Mouse (Mus musculus) liver, embryonic 13.5 days (tissue): ENCODE measurements at regions not wholly inside any gene's neighbourhood (a gene's known extent, or its start where the extent isn't known, plus 50 kb on each side); places are given as distances from the start of the nearest gene placed in this dataset.

Experiments used
- ATAC-seq: fragments of 200-750 bp; cut with Nextera tagmentation; 2 replicates; pipeline ENCODE4 v1.8.0; 2017; ENCODE audit warnings: low read depth, mild to moderate bottlenecking, moderate number of reproducible peaks, moderate library complexity
- DNase-seq: peaks from one replicate; pipeline ENCODE4 v3.0.0; 2022
- H3K27ac ChIP-seq: fragments of 300-500 bp; sonication (generic); 2 replicates; pipeline ENCODE4 v1.5.1; 2015; ENCODE audit warnings: moderate library complexity, mild to moderate bottlenecking, inconsistent platforms
- H3K27me3 ChIP-seq: fragments of 300-500 bp; sonication (generic); 2 replicates; pipeline ENCODE4 v1.6.1; 2015; ENCODE audit warnings: mild to moderate bottlenecking, inconsistent platforms
- H3K36me3 ChIP-seq: fragments of 300-500 bp; sonication (generic); 2 replicates; pipeline ENCODE4 v1.6.1; 2015; ENCODE audit warnings: mild to moderate bottlenecking, inconsistent platforms
- H3K4me1 ChIP-seq: fragments of 300-500 bp; sonication (generic); replicated peaks from 2 replicates; pipeline ENCODE4 v1.6.1; 2015; ENCODE audit warnings: inconsistent platforms
- H3K4me2 ChIP-seq: fragments of 300-500 bp; sonication (generic); 2 replicates; pipeline ENCODE4 v1.6.1; 2015; ENCODE audit warnings: inconsistent platforms, mild to moderate bottlenecking, moderate library complexity
- H3K4me3 ChIP-seq: fragments of 300-500 bp; sonication (generic); replicated peaks from 2 replicates; pipeline ENCODE4 v1.5.1; 2015; ENCODE audit warnings: mild to moderate bottlenecking, inconsistent platforms
- H3K9ac ChIP-seq: fragments of 300-500 bp; sonication (generic); 2 replicates; pipeline ENCODE4 v1.6.1; 2015; ENCODE audit warnings: mild to moderate bottlenecking, inconsistent platforms
- H3K9me3 ChIP-seq: fragments of 300-500 bp; sonication (generic); replicated peaks from 2 replicates; pipeline ENCODE4 v1.6.1; 2016; ENCODE audit warnings: inconsistent platforms
- WGBS: fragments of 180-500 bp; shearing (Covaris S2); methylation state at CpG from one replicate; pipeline ENCODE4 v1.1.7; 2015; ENCODE audit not compliant: insufficient replicate concordance; 5-methylcytosine and 5-hydroxymethylcytosine counted together

- Histone ChIP-seq H3K36me3 (no peaks in the 10 kb centered on the region), H3K27me3 (no peaks in the 10 kb centered on the region), H3K27ac (no peak overlapping the region), H3K4me2 (peak overlapping the region; percentile 24; the same call in 1 of the 2 replicates), H3K9me3 (no peaks in the 10 kb centered on the region), H3K4me1 (no peaks in the 10 kb centered on the region), H3K4me3 (peak overlapping the region; percentile 14; the same call in 1 of the 2 replicates), H3K9ac (no peak overlapping the region)
- 33% methylated on average over 14 of the region's 14 CpGs for WGBS
- ATAC-seq (no peak), DNase-seq (no peak)
Measured at GRCm38 (mm10) chr8:92771856-92772650, 55.0 kb upstream of the Mmp2 start.

- no peaks in the 10 kb centered on the region for H3K9me3 ChIP-seq
- H3K27ac ChIP-seq = no peak overlapping the region
- no peak for DNase-seq
- 75% methylated on average over 10 of the region's 10 CpGs for WGBS
- no peaks in the 10 kb centered on the region for H3K4me1 ChIP-seq
- no peak overlapping the region for H3K9ac ChIP-seq
- no peak overlapping the region for H3K4me2 ChIP-seq
- H3K4me3 ChIP-seq = no peak overlapping the region
- ATAC-seq = no peak
- H3K27me3 ChIP-seq = no peaks in the 10 kb centered on the region
- H3K36me3 ChIP-seq = no peaks in the 10 kb centered on the region
Measured at GRCm38 (mm10) chr8:92772826-92773225, 54.3 kb upstream of the Mmp2 start.

- H3K9me3 ChIP-seq = no peaks in the 10 kb centered on the region
- H3K27ac ChIP-seq = no peak overlapping the region
- ATAC-seq = no peak
- H3K27me3 ChIP-seq = no peaks in the 10 kb centered on the region
- H3K36me3 ChIP-seq = no peaks in the 10 kb centered on the region
- H3K4me1 ChIP-seq = no peaks in the 10 kb centered on the region
- no peak overlapping the region for H3K4me3 ChIP-seq
- H3K4me2 ChIP-seq = no peak overlapping the region
- WGBS = 40% methylated on average over 4 of the region's 4 CpGs
- no peak for DNase-seq
- no peak overlapping the region for H3K9ac ChIP-seq
Measured at GRCm38 (mm10) chr8:92775186-92775585, 51.9 kb upstream of the Mmp2 start.

- 26% methylated on average over 5 of the region's 5 CpGs for WGBS
- Histone ChIP-seq H3K9me3 (no peaks in the 10 kb centered on the region), H3K36me3 (no peaks in the 10 kb centered on the region), H3K4me2 (no peak overlapping the region), H3K4me3 (no peak overlapping the region), H3K27me3 (no peaks in the 10 kb centered on the region), H3K9ac (no peak overlapping the region), H3K27ac (no peak overlapping the region), H3K4me1 (no peaks in the 10 kb centered on the region)
- no peak for ATAC-seq
- no peak for DNase-seq
Measured at GRCm38 (mm10) chr8:92777106-92777505, 50.0 kb upstream of the Mmp2 start.
